Mouse (Mus musculus): ENCODE measurements around the gene Stat5a. TPM values are rescaled to one million over a fixed set of nuclear protein-coding genes. Genes with fewer than 3 reads are reported as not detected.

Stat5a gene
- polyA plus RNA-seq, 1 experiment: 136 TPM

- no peak for DNase-seq
- 91% methylated on average over 3 of the region's 3 CpGs for WGBS
- Histone ChIP-seq H3K27ac (ENCODE audit: control insufficient read depth, insufficient read depth, low read length) (no peak overlapping the region), H3K4me1 (replicated peaks; ENCODE audit: control insufficient read depth, insufficient read depth, low read length) (peaks cover 32% of the 10 kb centered on the region), H3K36me3 (ENCODE audit: control insufficient read depth, insufficient read depth, low read length) (peaks cover 58% of the 10 kb centered on the region), H3K27me3 (ENCODE audit: control insufficient read depth, insufficient read depth, low read length) (no peaks in the 10 kb centered on the region), H3K4me3 (ENCODE audit: control insufficient read depth, insufficient read depth, low read length) (no peak overlapping the region)
- no peak for TF ChIP-seq POLR2A (IDR thresholded peaks at IDR 0.05; ENCODE audit: control insufficient read depth, extremely low read depth, insufficient read depth, low read length, poor library complexity)
- TF ChIP-seq CTCF (IDR thresholded peaks at IDR 0.05; ENCODE audit: borderline replicate concordance, control insufficient read depth, extremely low read depth, insufficient read depth, low read length, poor library complexity): no peak
These were observed 16.6 kb downstream of the Stat5a start for GRCm38 (mm10) chr11:100875761-100876160.

- TF ChIP-seq POLR2A (IDR thresholded peaks at IDR 0.05; ENCODE audit: control insufficient read depth, extremely low read depth, insufficient read depth, low read length, poor library complexity) (no peak), CTCF (IDR thresholded peaks at IDR 0.05; ENCODE audit: borderline replicate concordance, control insufficient read depth, extremely low read depth, insufficient read depth, low read length, poor library complexity) (no peak)
- Histone ChIP-seq H3K4me1 (replicated peaks; ENCODE audit: control insufficient read depth, insufficient read depth, low read length) (peaks cover 32% of the 10 kb centered on the region), H3K27ac (ENCODE audit: control insufficient read depth, insufficient read depth, low read length) (peak overlapping the region; percentile 54; the same call in 1 of the 2 replicates), H3K36me3 (ENCODE audit: control insufficient read depth, insufficient read depth, low read length) (peaks cover 67% of the 10 kb centered on the region), H3K4me3 (ENCODE audit: control insufficient read depth, insufficient read depth, low read length) (no peak overlapping the region), H3K27me3 (ENCODE audit: control insufficient read depth, insufficient read depth, low read length) (no peaks in the 10 kb centered on the region)
- DNase-seq: no peak
- 80% methylated on average over 15 of the region's 15 CpGs for WGBS
These were observed 20.3 kb downstream of the Stat5a start for GRCm38 (mm10) chr11:100879321-100880078.

- H3K27ac ChIP-seq (ENCODE audit: control insufficient read depth, insufficient read depth, low read length): no peak overlapping the region
- TF ChIP-seq POLR2A (IDR thresholded peaks at IDR 0.05; ENCODE audit: control insufficient read depth, extremely low read depth, insufficient read depth, low read length, poor library complexity) (no peak), CTCF (IDR thresholded peaks at IDR 0.05; ENCODE audit: borderline replicate concordance, control insufficient read depth, extremely low read depth, insufficient read depth, low read length, poor library complexity) (no peak)
- H3K36me3 ChIP-seq (ENCODE audit: control insufficient read depth, insufficient read depth, low read length): peaks cover 54% of the 10 kb centered on the region
- DNase-seq: no peak
- peaks cover 46% of the 10 kb centered on the region for H3K4me1 ChIP-seq (replicated peaks; ENCODE audit: control insufficient read depth, insufficient read depth, low read length)
- H3K4me3 ChIP-seq (ENCODE audit: control insufficient read depth, insufficient read depth, low read length): no peak overlapping the region
- WGBS: 97% methylated on average over 10 of the region's 10 CpGs
- no peaks in the 10 kb centered on the region for H3K27me3 ChIP-seq (ENCODE audit: control insufficient read depth, insufficient read depth, low read length)
These were observed 24.5 kb downstream of the Stat5a start for GRCm38 (mm10) chr11:100883640-100884039.

- Histone ChIP-seq H3K27me3 (ENCODE audit: control insufficient read depth, insufficient read depth, low read length) (no peaks in the 10 kb centered on the region), H3K4me3 (ENCODE audit: control insufficient read depth, insufficient read depth, low read length) (no peak overlapping the region), H3K27ac (ENCODE audit: control insufficient read depth, insufficient read depth, low read length) (no peak overlapping the region), H3K36me3 (ENCODE audit: control insufficient read depth, insufficient read depth, low read length) (peaks cover 41% of the 10 kb centered on the region), H3K4me1 (replicated peaks; ENCODE audit: control insufficient read depth, insufficient read depth, low read length) (peaks cover 46% of the 10 kb centered on the region)
- TF ChIP-seq POLR2A (IDR thresholded peaks at IDR 0.05; ENCODE audit: control insufficient read depth, extremely low read depth, insufficient read depth, low read length, poor library complexity) (no peak), CTCF (IDR thresholded peaks at IDR 0.05; ENCODE audit: borderline replicate concordance, control insufficient read depth, extremely low read depth, insufficient read depth, low read length, poor library complexity) (no peak)
- DNase-seq: no peak
These were observed 26.3 kb downstream of the Stat5a start for GRCm38 (mm10) chr11:100885472-100885871.

GRCm38 (mm10) chr11:100886188-100886740 lies 27.1 kb downstream of the Stat5a start:
- Histone ChIP-seq H3K27ac (ENCODE audit: control insufficient read depth, insufficient read depth, low read length) (no peak overlapping the region), H3K36me3 (ENCODE audit: control insufficient read depth, insufficient read depth, low read length) (peaks cover 33% of the 10 kb centered on the region)
- WGBS: 94% methylated on average over 8 of the region's 8 CpGs

GRCm38 (mm10) chr11:100887236-100887635 lies 28.1 kb downstream of the Stat5a start:
- no peak overlapping the region for H3K4me3 ChIP-seq (ENCODE audit: control insufficient read depth, insufficient read depth, low read length)
- peaks cover 24% of the 10 kb centered on the region for H3K36me3 ChIP-seq (ENCODE audit: control insufficient read depth, insufficient read depth, low read length)
- WGBS: 96% methylated on average over 4 of the region's 4 CpGs
- no peak for TF ChIP-seq CTCF (IDR thresholded peaks at IDR 0.05; ENCODE audit: borderline replicate concordance, control insufficient read depth, extremely low read depth, insufficient read depth, low read length, poor library complexity)
- no peaks in the 10 kb centered on the region for H3K27me3 ChIP-seq (ENCODE audit: control insufficient read depth, insufficient read depth, low read length)
- no peak overlapping the region for H3K27ac ChIP-seq (ENCODE audit: control insufficient read depth, insufficient read depth, low read length)
- H3K4me1 ChIP-seq (replicated peaks; ENCODE audit: control insufficient read depth, insufficient read depth, low read length): peaks cover 48% of the 10 kb centered on the region
- DNase-seq: no peak

More at GRCm38 (mm10) chr11:100886188-100886740, 27.1 kb downstream of the Stat5a start:
- H3K27me3 ChIP-seq (ENCODE audit: control insufficient read depth, insufficient read depth, low read length): no peaks in the 10 kb centered on the region
- H3K4me3 ChIP-seq (ENCODE audit: control insufficient read depth, insufficient read depth, low read length): no peak overlapping the region
- TF ChIP-seq CTCF (IDR thresholded peaks at IDR 0.05; ENCODE audit: borderline replicate concordance, control insufficient read depth, extremely low read depth, insufficient read depth, low read length, poor library complexity) (no peak), POLR2A (IDR thresholded peaks at IDR 0.05; ENCODE audit: control insufficient read depth, extremely low read depth, insufficient read depth, low read length, poor library complexity) (no peak)
- H3K4me1 ChIP-seq (replicated peaks; ENCODE audit: control insufficient read depth, insufficient read depth, low read length): peaks cover 46% of the 10 kb centered on the region
- DNase-seq: no peak
